Mouse (Mus musculus) kidney, adult 2 months (tissue): ENCODE results near the gene Btbd18.

Experiments
- CTCF ChIP-seq: fragments of 200-500 bp; conservative IDR thresholded peaks from 2 replicates; pipeline ENCODE4 v1.5.1; 2011; ENCODE audit warnings: low read depth, mild to moderate bottlenecking, control low read depth, low read length, moderate library complexity, mixed read lengths; ENCODE audit not compliant: insufficient read depth, insufficient read length
- POLR2A ChIP-seq: fragments of 200-500 bp; IDR thresholded peaks from one replicate; pipeline ENCODE4 v1.6.1; 2011; ENCODE audit warnings: low read depth, low read length, control low read depth

DNA sequence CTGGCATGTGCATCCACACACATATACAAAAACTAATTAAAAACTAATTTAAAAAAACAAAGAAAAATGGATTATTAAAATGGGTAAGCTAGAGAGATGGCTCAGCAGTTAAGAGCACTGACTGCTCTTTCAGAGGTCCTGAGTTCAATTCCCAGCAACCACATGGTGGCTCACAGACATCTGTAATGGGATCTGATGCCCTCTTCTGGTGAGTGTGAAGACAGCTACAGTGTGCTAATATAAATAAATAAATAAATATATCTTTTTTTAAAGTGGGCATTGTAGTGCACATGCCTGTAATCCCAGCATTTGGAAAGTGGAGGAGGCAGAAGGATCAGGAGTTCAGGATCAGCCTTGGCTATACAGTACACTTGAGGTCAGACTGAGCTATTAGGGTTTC lies 5.5 kb upstream of the Btbd18 start:
- TF ChIP-seq POLR2A (no peak), CTCF (peak; percentile 25; the same call in 1 of the 2 replicates)
